Mouse (Mus musculus) erythroblast, adult 5-6 weeks (primary cell): ENCODE results near the gene Dapl1. TPM values are rescaled to one million over a fixed set of nuclear protein-coding genes. Genes with fewer than 3 reads are reported as not detected.

ENCODE experiments used
- ATAC-seq: replicated peaks from 2 replicates; pipeline ENCODE4 v1.8.0; 2016; ENCODE audit warnings: moderate number of reproducible peaks, mild to moderate bottlenecking, moderate TSS enrichment, inconsistent platforms; ENCODE audit not compliant: poor library complexity, low FRiP score, severe bottlenecking
- total RNA-seq, 2 experiments: library from RNA; stranded (forward) in 1 of 2; stranded (reverse) in 1 of 2; fragments of 150-400 nt in 1 of 2; fragments of 200-764, 138-1000 nt in 1 of 2; gene quantifications; 2 replicates each; pipeline versions ENCODE4 v1.2.3 to v1.2.4; 2015 to 2017; ENCODE audit warnings: low replicate concordance in 2 of 2

Dapl1 gene
- total RNA-seq, 2 experiments from 2014 or later, result not detected

DNA sequence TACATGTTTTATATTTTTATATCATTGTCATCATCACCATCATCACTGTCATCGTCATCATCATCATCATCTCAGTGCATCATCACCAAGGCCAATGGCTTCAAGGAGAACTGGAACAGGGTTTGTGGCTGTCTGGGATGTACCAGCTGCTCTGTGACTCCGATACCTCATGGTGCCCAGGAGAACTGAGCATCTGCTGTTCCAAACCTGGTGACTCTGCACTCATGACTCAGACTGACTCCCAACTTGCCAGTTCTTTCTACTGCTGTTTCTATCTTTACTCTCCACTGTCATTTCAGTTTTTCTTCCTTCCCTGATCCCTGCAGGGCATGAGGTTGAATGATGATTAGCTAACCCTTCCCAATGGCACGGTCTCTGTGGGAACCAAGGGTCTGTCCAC is 46.4 kb downstream of the Dapl1 start:
- ATAC-seq, result no peak

- no peak for ATAC-seq
Observed at GRCm38 (mm10) chr2:59532999-59533398, 48.5 kb downstream of the Dapl1 start.

DNA sequence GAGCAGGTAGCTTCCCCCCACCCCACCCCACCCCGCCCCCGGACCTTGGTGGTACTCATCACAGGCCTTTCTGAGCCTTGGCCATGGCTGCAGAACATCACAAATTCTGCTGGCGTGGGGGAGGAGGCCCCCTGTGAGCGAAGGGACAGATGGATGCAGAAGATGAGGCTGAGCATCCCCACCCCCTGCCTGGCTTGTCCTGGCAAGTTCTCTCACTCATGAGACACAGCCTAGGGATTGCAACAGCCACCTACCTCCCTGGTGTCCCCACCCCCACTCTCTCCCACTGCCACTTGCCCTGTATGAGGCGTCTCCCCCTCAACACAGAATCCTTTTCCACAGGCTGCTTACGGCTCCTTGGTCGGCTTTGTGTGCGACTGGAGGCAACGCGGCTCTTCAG is 49.1 kb downstream of the Dapl1 start:
- no peak for ATAC-seq

DNA sequence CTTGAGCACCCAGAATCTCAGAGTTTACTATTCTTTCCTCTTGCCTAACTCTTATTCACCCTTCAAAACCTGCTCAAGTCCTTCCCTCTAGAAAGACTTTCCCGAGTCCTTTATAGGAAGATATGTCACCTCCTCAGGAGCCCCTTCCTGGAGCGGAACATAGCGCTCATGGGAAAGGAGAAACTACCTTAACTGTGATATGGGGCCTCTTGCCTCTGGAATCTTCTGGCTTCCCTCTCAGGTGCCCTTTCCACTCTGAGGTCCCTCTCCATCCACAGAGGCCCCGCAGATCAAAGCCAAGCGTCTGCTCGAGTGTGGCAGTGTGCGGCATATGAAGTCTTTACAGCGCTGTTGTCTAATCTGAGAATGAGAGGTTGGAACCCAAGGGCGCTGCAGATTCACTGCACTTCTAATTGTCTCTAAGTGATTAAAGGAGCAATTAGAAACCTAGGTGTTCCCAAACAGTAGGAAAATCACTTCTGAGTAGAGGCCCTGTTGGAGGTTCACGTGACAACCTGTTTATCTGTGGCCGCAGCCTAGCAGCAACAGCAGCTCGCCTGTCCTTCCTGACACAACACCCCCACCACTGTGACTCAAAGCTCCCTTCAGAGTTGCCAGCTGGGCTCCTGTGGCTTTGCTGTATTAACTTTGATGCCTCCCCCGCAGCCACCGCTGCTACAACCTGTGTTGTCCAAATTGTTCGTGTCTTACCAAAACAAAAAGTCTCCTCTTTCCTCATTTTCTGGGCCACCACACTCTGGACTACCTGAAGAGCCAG is 49.7 kb downstream of the Dapl1 start:
- ATAC-seq, result no peak

DNA sequence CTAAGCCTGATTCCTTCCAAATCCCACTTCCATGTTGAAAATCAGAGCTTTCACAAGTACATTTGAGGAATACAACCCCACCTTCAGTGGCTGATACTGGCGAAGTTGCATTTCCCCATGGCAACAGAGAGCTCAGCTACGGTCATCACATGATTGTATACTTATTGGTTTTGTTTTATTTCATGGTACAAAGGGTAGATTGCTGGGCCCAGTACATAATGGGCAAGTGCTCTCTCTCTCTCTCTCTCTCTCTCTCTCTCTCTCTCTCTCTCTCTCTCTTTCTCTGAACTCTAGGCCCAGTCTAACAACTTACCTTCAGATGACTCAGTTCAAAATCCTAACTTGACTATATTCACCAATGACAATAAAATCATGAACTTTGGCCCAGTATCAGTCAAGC is 52.5 kb downstream of the Dapl1 start:
- no peak for ATAC-seq

- ATAC-seq, result no peak
Observed at GRCm38 (mm10) chr2:59538031-59538430, 53.6 kb downstream of the Dapl1 start.

DNA sequence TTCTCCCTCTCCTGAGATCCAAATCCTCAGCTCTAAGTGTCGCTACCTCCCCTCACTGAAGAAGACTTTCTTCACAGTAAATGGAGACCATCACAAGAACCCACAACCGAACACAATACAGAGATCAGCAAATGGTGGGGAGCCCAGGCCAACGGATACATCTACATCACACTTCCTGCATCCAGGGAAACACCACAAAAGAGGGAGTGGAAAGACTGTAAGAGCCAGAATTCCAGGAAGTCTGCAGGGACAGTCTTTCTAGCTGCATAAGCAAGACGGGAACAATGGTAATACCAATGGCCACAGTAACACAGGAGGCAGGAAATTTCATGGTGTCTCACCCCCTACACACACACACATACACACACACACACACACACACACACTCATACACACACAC is 55.3 kb downstream of the Dapl1 start:
- no peak for ATAC-seq

GRCm38 (mm10) chr2:59541121-59541887 is 56.9 kb downstream of the Dapl1 start:
- ATAC-seq, result peak; percentile 64; the same call in 1 of the 2 replicates

DNA sequence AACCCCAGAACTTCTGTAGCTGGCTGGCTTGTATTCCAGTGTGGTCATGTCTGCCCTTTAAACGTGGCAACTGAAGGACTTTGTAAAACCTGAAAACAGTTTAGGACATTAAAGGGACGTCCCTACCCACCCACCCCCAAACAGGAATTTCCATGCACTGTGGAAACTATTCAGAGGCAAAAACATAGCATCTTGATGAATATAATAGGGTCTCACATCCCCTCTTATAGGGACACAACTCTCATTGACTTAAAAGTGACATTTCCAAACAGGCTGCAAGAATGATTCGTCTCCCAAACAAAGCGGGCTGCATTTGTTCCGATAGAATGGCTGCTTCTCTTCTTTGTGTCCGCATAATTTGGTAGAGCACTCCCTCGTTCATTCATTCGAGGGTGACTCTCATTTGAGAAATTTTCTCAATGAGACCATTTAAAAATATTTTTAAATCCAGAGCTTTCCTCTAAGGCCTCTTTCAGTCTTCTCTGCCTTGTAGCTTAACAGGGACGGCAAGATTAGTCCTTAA is 59.2 kb downstream of the Dapl1 start:
- ATAC-seq, result no peak

- ATAC-seq, result no peak
Observed at GRCm38 (mm10) chr2:59544237-59544909, 59.9 kb downstream of the Dapl1 start.

DNA sequence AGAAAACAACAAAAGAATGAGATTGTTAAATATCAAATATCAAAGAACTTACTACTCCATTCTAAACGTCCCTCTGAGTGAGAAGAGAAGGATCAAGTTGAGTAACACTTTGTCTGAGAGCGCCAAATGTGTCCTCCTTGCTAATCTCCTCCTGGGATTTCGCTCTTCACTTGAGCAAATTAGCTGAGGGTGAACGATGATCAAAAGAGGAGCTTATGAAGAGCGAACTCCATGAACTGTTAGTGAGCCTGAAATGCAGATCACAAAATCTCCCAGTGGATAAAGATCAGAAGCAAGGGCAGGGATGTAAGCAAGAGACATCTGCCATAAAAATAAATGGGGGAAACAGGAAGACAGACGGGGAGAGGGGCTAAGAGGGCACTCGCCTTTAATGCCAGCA is 60.5 kb downstream of the Dapl1 start:
- ATAC-seq, result no peak

GRCm38 (mm10) chr2:59547369-59548099 is 63.1 kb downstream of the Dapl1 start:
- ATAC-seq, result no peak

- ATAC-seq, result no peak
Observed at GRCm38 (mm10) chr2:59552784-59553183, 68.3 kb downstream of the Dapl1 start.

GRCm38 (mm10) chr2:59554373-59554940 is 70.0 kb downstream of the Dapl1 start:
- no peak for ATAC-seq

Other genes starting within 250 kb of the Dapl1 start
- gene Tanc1, start 127.4 kb downstream of the Dapl1 start, total RNA-seq (2015; ENCODE audit: low replicate concordance), result 0.84 and 3.3 TPM in 2 replicates
- gene Tanc1, start 127.4 kb downstream of the Dapl1 start, total RNA-seq (2017; ENCODE audit: low replicate concordance), result 1.1 and 3.4 TPM in 2 replicates